Mouse (Mus musculus) liver, postnatal 0 days (tissue): ENCODE measurements around the gene Defa32.
"Not testable (repeated sequence)": the region's sequence is repeated elsewhere in the genome, so short reads cannot be mapped to it uniquely, and the experiment has no call there.

Experiments
- CTCF ChIP-seq: sonication (generic); IDR thresholded peaks from 2 replicates; pipeline ENCODE4 v1.5.1; 2016; ENCODE audit warnings: antibody characterized with exemption, low read depth
- EP300 ChIP-seq: IDR thresholded peaks from 2 replicates; pipeline ENCODE4 v1.6.1; 2016; ENCODE audit warnings: antibody characterized with exemption, low read depth, mild to moderate bottlenecking

DNA sequence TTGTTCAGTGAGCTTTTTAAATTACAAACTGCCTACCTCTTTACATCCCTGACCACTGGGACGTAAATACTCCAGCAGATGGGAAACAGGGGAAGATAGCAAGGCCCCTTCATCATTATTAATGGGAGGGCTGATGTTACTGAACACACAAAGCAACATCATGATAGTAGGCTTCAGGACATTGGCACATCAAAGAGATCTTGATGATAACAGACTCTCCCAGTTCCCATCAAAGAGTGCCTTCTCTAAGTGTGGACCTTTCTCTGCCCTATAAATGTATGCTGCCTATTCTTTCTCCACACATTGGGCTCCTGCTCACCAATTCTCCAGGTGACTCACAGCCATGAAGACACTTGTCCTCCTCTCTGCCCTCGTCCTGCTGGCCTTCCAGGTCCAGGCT, at the start of gene Defa32:
- TF ChIP-seq CTCF, EP300: not testable (repeated sequence)
